Mouse (Mus musculus): ENCODE data around the gene Olfr1369-ps1. TPM values are rescaled to one million over a fixed set of nuclear protein-coding genes. Genes with fewer than 3 reads are reported as not detected.

Olfr1369-ps1 gene
- polyA plus RNA-seq, 1 experiment from 2014 or later: 0.02 TPM

Other genes with a start within 250 kb of the Olfr1369-ps1 start
- not detected in 2 replicates for gene Olfr1370, start 36.5 kb upstream of the Olfr1369-ps1 start, polyA plus RNA-seq (2015; fragmentation: Nextera tagmentation; extraction: Ambion mirVana)
- not detected in 2 replicates for gene Olfr263, start 18.2 kb downstream of the Olfr1369-ps1 start, polyA plus RNA-seq (2015; fragmentation: Nextera tagmentation; extraction: Ambion mirVana)
- not detected in 2 replicates for gene Olfr1368, start 34.4 kb downstream of the Olfr1369-ps1 start, polyA plus RNA-seq (2015; fragmentation: Nextera tagmentation; extraction: Ambion mirVana)
- gene Trim27, start 68.0 kb downstream of the Olfr1369-ps1 start, polyA plus RNA-seq (2015; fragmentation: Nextera tagmentation; extraction: Ambion mirVana): 59.3 and 65.7 TPM in 2 replicates
- gene Gpx5, start 181.2 kb downstream of the Olfr1369-ps1 start, polyA plus RNA-seq (2015; fragmentation: Nextera tagmentation; extraction: Ambion mirVana): not detected in 2 replicates
- not detected in 2 replicates for gene Gpx6, start 200.6 kb downstream of the Olfr1369-ps1 start, polyA plus RNA-seq (2015; fragmentation: Nextera tagmentation; extraction: Ambion mirVana)
- not detected in 2 replicates for gene Olfr1367, start 235.4 kb downstream of the Olfr1369-ps1 start, polyA plus RNA-seq (2015; fragmentation: Nextera tagmentation; extraction: Ambion mirVana)